Mouse (Mus musculus) adrenal gland, adult 10 weeks (tissue): ENCODE measurements around the gene Ajm1. TPM values are rescaled to one million over a fixed set of nuclear protein-coding genes. Genes with fewer than 3 reads are reported as not detected.

ENCODE experiments used
- polyA plus RNA-seq: library from polyadenylated mRNA; stranded (reverse); fragments of 350-450 nt; fragmentation: Illumina TruSeq; extraction: RNeasy Lipid Tissue Mini Kit (QIAGEN cat#74804); gene quantifications from one replicate; pipeline ENCODE4 v1.2.3, GENCODE M21; 2014; ENCODE audit warnings: low read depth, low replicate concordance

Ajm1 gene
- polyA plus RNA-seq, result not detected

GRCm38 (mm10) chr2:25581294-25581864, at the start of gene Ajm1:
Gene Ajm1 (minus strand): TSS chr2:25581757.

GRCm38 (mm10) chr2:25627811-25628210, 46.3 kb upstream of the Ajm1 start, which contains the start of gene Fcna:
Gene Fcna (minus strand): TSS chr2:25628030.

GRCm38 (mm10) chr2:25621229-25622200, 40.0 kb upstream of the Ajm1 start, which contains the start of gene Tmem141:
Gene Tmem141 (minus strand): TSS chr2:25622005.

GRCm38 (mm10) chr2:25617578-25617977, 36.0 kb upstream of the Ajm1 start, which contains the start of gene Ccdc183:
Gene Ccdc183 (minus strand): TSS chr2:25617678.

GRCm38 (mm10) chr2:25607761-25608622, 26.4 kb upstream of the Ajm1 start, which contains the start of gene Rabl6:
Gene Rabl6 (minus strand): TSS chr2:25608521.

GRCm38 (mm10) chr2:25574579-25575431, 6.8 kb downstream of the Ajm1 start, which contains the start of the genes Mamdc4 and Phpt1:
Gene Mamdc4 (minus strand): TSS chr2:25574845.
Gene Phpt1 (minus strand): TSS chr2:25575224.

GRCm38 (mm10) chr2:25557221-25557963, 24.2 kb downstream of the Ajm1 start, which contains the start of gene Edf1:
Gene Edf1 (plus strand): TSS chr2:25557847.

GRCm38 (mm10) chr2:25546811-25547491, 34.6 kb downstream of the Ajm1 start, which contains the start of gene Traf2:
Gene Traf2 (minus strand): TSS chr2:25546940.

Other genes with a start within 250 kb of the Ajm1 start
- 23.9 TPM for gene Man1b1, start 249.4 kb downstream of the Ajm1 start, polyA plus RNA-seq
- 15.1 TPM for gene Dpp7, start 225.4 kb downstream of the Ajm1 start, polyA plus RNA-seq
- 0.41 TPM for gene Uap1l1, start 216.1 kb downstream of the Ajm1 start, polyA plus RNA-seq
- not detected for gene Sapcd2, start 209.4 kb downstream of the Ajm1 start, polyA plus RNA-seq
- 1.6 TPM for gene Entpd2, start 185.9 kb downstream of the Ajm1 start, polyA plus RNA-seq
- gene Npdc1, start 182.4 kb downstream of the Ajm1 start, polyA plus RNA-seq, result 16.0 TPM
- gene Fut7, start 158.5 kb downstream of the Ajm1 start, polyA plus RNA-seq, result not detected
- 1.9 TPM for gene Abca2, start 153.1 kb downstream of the Ajm1 start, polyA plus RNA-seq
- not detected for gene Clic3, start 124.9 kb downstream of the Ajm1 start, polyA plus RNA-seq
- 1.5 TPM for gene Paxx, start 120.7 kb downstream of the Ajm1 start, polyA plus RNA-seq
- gene Ptgds, start 111.7 kb downstream of the Ajm1 start, polyA plus RNA-seq, result not detected
- not detected for gene Lcn12, start 87.8 kb downstream of the Ajm1 start, polyA plus RNA-seq
- gene Fbxw5, start 81.0 kb downstream of the Ajm1 start, polyA plus RNA-seq, result 1.3 TPM
- not detected for gene C8g, start 80.0 kb downstream of the Ajm1 start, polyA plus RNA-seq
- gene Traf2, start 34.8 kb downstream of the Ajm1 start, polyA plus RNA-seq, result 1.6 TPM
- gene Edf1, start 23.9 kb downstream of the Ajm1 start, polyA plus RNA-seq, result 3.3 TPM
- 1.6 TPM for gene Mamdc4, start 6.9 kb downstream of the Ajm1 start, polyA plus RNA-seq
- not detected for gene Phpt1, start 6.5 kb downstream of the Ajm1 start, polyA plus RNA-seq
- 68.8 TPM for gene Rabl6, start 26.8 kb upstream of the Ajm1 start, polyA plus RNA-seq
- not detected for gene Ccdc183, start 35.9 kb upstream of the Ajm1 start, polyA plus RNA-seq
- gene Tmem141, start 40.2 kb upstream of the Ajm1 start, polyA plus RNA-seq, result 6.4 TPM
- 1.3 TPM for gene Fcna, start 46.3 kb upstream of the Ajm1 start, polyA plus RNA-seq
- gene Lcn8, start 71.4 kb upstream of the Ajm1 start, polyA plus RNA-seq, result not detected
- 1.3 TPM for gene Lcn5, start 76.2 kb upstream of the Ajm1 start, polyA plus RNA-seq
- not detected for gene Lcn6, start 95.0 kb upstream of the Ajm1 start, polyA plus RNA-seq
- gene Lcn10, start 101.0 kb upstream of the Ajm1 start, polyA plus RNA-seq, result not detected
- 3.4 TPM for gene Obp2a, start 118.3 kb upstream of the Ajm1 start, polyA plus RNA-seq
- 15.5 TPM for gene Bmyc, start 125.0 kb upstream of the Ajm1 start, polyA plus RNA-seq
- not detected for gene Obp2b, start 155.3 kb upstream of the Ajm1 start, polyA plus RNA-seq
- not detected for gene Lcn3, start 183.8 kb upstream of the Ajm1 start, polyA plus RNA-seq
- not detected for gene Lcn11, start 195.3 kb upstream of the Ajm1 start, polyA plus RNA-seq
- gene Gm13539, start 200.5 kb upstream of the Ajm1 start, polyA plus RNA-seq, result not detected
- not detected for gene Glt6d1, start 234.1 kb upstream of the Ajm1 start, polyA plus RNA-seq
- not detected for gene Lcn9, start 241.4 kb upstream of the Ajm1 start, polyA plus RNA-seq